Mouse (Mus musculus) bone marrow macrophage, adult 2 months (primary cell): ENCODE results near the gene Cdh13.

Experiments used
- CTCF ChIP-seq: IDR thresholded peaks from 2 replicates; pipeline ENCODE4 v1.5.1; 2012; ENCODE audit warnings: low read depth, mild to moderate bottlenecking, low read length, moderate library complexity
- POLR2A ChIP-seq: IDR thresholded peaks from 2 replicates; pipeline ENCODE4 v1.6.1; 2012; ENCODE audit warnings: mild to moderate bottlenecking, low read depth, low read length, borderline replicate concordance

- no peak for TF ChIP-seq CTCF
- no peak for TF ChIP-seq POLR2A
These were observed 96.5 kb downstream of the Cdh13 start for GRCm38 (mm10) chr8:118380058-118380457.
